Mouse (Mus musculus): Measurements from ENCODE around the gene Parm1.

The Parm1 gene

GRCm38 (mm10) chr5:91517480-91518301 lies at the start of gene Parm1:
Parm1 (plus strand) TSS chr5:91517615.
- DNase-seq (ENCODE audit: low spot score), result peak; percentile 90

GRCm38 (mm10) chr5:91475241-91475640 lies 42.2 kb upstream of the Parm1 start:
- no peak for DNase-seq (ENCODE audit: low spot score)

GRCm38 (mm10) chr5:91476863-91477262 lies 40.6 kb upstream of the Parm1 start:
- no peak for DNase-seq (ENCODE audit: low spot score)

- no peak for DNase-seq (ENCODE audit: low spot score)
Measured at GRCm38 (mm10) chr5:91478673-91479072, 38.7 kb upstream of the Parm1 start.

GRCm38 (mm10) chr5:91480129-91480528 lies 37.3 kb upstream of the Parm1 start:
- DNase-seq (ENCODE audit: low spot score), result no peak

GRCm38 (mm10) chr5:91484324-91484723 lies 33.1 kb upstream of the Parm1 start:
- DNase-seq (ENCODE audit: low spot score), result no peak

GRCm38 (mm10) chr5:91494456-91494855 lies 23.0 kb upstream of the Parm1 start:
- no peak for DNase-seq (ENCODE audit: low spot score)

- DNase-seq (ENCODE audit: low spot score), result no peak
Measured at GRCm38 (mm10) chr5:91501361-91501760, 16.1 kb upstream of the Parm1 start.

- no peak for DNase-seq (ENCODE audit: low spot score)
Measured at GRCm38 (mm10) chr5:91502366-91502765, 15.0 kb upstream of the Parm1 start.

- no peak for DNase-seq (ENCODE audit: low spot score)
Measured at GRCm38 (mm10) chr5:91504320-91504922, 13.0 kb upstream of the Parm1 start.

GRCm38 (mm10) chr5:91517077-91517476 lies 338 bp upstream of the Parm1 start:
- DNase-seq (ENCODE audit: low spot score), result no peak

GRCm38 (mm10) chr5:91518302-91518790 lies 931 bp downstream of the Parm1 start:
- peak; percentile 17 for DNase-seq (ENCODE audit: low spot score)

- peak; percentile 29 for DNase-seq (ENCODE audit: low spot score)
Measured at GRCm38 (mm10) chr5:91518946-91519345, 1.5 kb downstream of the Parm1 start.

GRCm38 (mm10) chr5:91519521-91519920 lies 2.1 kb downstream of the Parm1 start:
- DNase-seq (ENCODE audit: low spot score), result peak; percentile 8

- no peak for DNase-seq (ENCODE audit: low spot score)
Measured at GRCm38 (mm10) chr5:91532748-91533496, 15.5 kb downstream of the Parm1 start.

GRCm38 (mm10) chr5:91559071-91559610 lies 41.7 kb downstream of the Parm1 start:
- no peak for DNase-seq (ENCODE audit: low spot score)

GRCm38 (mm10) chr5:91559711-91560110 lies 42.3 kb downstream of the Parm1 start:
- DNase-seq (ENCODE audit: low spot score), result no peak

- no peak for DNase-seq (ENCODE audit: low spot score)
Measured at GRCm38 (mm10) chr5:91561394-91561793, 44.0 kb downstream of the Parm1 start.

- no peak for DNase-seq (ENCODE audit: low spot score)
Measured at GRCm38 (mm10) chr5:91562486-91562885, 45.1 kb downstream of the Parm1 start.

GRCm38 (mm10) chr5:91564054-91564453 lies 46.6 kb downstream of the Parm1 start:
- DNase-seq (ENCODE audit: low spot score), result no peak

GRCm38 (mm10) chr5:91565458-91565857 lies 48.0 kb downstream of the Parm1 start:
- DNase-seq (ENCODE audit: low spot score), result no peak

- DNase-seq (ENCODE audit: low spot score), result no peak
Measured at GRCm38 (mm10) chr5:91566591-91566990, 49.2 kb downstream of the Parm1 start.

All from ovary, postnatal 36 days (tissue).